Mouse (Mus musculus) v-Abl transformed pro-B cells (cell line): ENCODE measurements around the gene Gm49342.
"Not testable (repeated sequence)": the region's sequence is repeated elsewhere in the genome, so short reads cannot be mapped to it uniquely, and the experiment has no call there.

Experiments used
- in situ Hi-C, 2 experiments: fragments of 400-800 bp; cut with MboI; formaldehyde crosslinking; loops; one replicate each; pipeline ENCODE4 v1.15.1; 2025; ENCODE audit not compliant: unreplicated experiment in 2 of 2

Gm49342 gene

DNA sequence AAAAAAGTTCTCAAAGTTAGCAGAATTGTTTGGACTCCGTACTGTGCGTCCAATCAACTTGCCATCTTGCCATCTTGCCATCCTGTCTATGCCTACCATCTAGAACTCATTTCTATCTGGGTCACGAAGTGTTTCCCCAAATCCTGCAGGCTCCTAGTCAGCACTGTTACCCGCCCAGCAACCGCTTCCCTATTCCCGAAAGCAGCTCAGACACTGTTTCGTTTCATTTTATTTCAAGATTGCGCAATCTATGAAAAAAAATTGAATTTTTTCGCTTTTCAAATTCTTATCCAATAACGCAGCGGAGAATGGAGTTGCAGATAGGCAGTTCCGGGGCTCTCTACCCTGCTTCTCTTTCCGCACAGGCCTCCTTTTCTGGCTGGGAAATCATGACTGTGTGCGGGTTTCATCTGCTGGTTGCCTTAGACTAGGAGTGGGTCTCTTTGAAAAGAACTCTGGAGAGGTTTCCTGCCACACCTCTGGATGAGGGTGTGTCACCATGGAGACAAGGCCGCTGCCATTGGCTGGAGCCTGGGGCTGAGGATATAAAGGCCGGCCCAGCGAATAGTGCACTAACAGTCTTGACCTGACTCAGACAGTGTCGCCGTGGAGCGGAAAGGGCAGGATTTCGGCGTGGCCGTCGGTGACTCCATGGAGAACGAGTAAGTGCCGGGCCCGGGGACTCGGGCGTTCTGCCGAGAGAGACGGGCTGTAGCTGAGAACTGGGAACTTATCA is at the start of gene Gm49342:
TSS of gene Gm49342 (plus strand) at position 586 of the 736 bp plus-strand sequence.
- in situ Hi-C loops: no loop called here

- in situ Hi-C loops: no loop called here
Measured at GRCm38 (mm10) chr14:50895407-50895806, 48.9 kb upstream of the Gm49342 start.

DNA sequence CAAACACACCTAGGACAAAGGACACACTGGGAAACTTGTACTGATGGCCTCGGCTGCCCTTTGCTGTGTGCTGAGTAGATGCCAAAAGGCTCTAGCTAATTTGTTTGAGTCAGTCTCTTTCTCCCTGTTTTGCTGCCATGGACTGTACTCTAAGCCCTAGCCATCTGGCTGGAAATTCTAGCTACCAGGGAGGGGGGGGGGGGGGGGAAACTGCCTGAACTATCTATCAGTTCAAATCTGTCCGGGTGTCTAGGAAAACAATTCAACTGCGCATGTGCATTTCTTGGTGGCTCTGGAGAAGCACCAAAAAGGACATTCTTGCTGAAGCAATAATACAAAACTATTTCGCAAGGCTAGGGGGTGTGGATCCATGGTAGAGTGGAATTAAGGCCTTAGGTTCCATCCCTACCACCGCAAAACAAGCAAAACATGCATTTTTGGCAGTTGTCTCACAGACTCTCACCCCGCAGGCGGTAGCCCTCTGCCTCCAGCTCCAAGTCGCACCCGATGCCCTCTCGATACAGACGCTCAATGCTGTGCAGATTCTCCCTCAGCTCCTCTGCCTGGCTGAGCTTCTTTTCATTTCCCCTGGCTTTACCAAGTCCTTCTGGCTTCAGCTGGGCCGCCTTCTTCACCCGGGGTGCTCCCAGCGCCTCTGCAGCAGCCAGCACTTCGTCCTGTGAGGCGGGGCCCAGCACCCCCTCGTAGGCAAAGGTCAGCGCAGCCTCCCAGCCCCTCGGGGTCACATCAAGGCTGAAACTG is 48.2 kb upstream of the Gm49342 start:
- in situ Hi-C loops: no loop called here

DNA sequence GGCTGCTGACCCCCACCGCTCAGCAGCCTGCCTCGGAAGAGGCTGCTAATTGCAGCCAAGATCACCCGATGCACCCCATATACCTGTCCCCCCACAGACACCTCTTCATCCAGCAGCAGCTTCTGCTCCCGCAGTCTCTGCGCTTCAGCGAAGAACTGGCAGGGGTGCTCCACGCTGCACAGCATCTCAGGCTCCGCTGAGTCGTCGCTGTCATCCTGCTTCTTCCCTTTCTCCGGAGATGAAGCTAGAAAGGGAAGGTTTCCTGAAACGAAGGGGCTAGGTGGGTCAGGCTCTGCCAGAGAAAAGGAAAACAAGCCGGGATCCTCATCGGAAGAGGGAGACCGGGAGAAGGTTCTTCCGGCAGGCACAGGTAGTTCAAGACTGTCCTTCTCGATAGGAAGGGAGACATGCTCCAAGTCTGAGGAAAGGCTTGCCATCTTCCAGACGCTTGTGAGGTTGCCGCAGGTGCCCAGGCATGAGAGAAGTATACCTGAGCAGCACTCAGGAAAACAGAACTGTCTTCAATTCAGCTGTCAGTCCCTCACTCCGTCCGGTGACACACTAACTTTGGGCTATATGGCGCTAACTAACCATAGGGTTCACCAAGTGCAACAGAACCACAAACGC is 47.5 kb upstream of the Gm49342 start:
- in situ Hi-C loops: no loop called here

- in situ Hi-C loops: no loop called here
Measured at GRCm38 (mm10) chr14:50897374-50897765, 46.9 kb upstream of the Gm49342 start, which contains the start of gene Klhl33. TSS of gene Klhl33 (minus strand) at chr14:50897507.

- in situ Hi-C loops: not testable (repeated sequence)
Measured at GRCm38 (mm10) chr14:50897992-50898391, 46.3 kb upstream of the Gm49342 start.

DNA sequence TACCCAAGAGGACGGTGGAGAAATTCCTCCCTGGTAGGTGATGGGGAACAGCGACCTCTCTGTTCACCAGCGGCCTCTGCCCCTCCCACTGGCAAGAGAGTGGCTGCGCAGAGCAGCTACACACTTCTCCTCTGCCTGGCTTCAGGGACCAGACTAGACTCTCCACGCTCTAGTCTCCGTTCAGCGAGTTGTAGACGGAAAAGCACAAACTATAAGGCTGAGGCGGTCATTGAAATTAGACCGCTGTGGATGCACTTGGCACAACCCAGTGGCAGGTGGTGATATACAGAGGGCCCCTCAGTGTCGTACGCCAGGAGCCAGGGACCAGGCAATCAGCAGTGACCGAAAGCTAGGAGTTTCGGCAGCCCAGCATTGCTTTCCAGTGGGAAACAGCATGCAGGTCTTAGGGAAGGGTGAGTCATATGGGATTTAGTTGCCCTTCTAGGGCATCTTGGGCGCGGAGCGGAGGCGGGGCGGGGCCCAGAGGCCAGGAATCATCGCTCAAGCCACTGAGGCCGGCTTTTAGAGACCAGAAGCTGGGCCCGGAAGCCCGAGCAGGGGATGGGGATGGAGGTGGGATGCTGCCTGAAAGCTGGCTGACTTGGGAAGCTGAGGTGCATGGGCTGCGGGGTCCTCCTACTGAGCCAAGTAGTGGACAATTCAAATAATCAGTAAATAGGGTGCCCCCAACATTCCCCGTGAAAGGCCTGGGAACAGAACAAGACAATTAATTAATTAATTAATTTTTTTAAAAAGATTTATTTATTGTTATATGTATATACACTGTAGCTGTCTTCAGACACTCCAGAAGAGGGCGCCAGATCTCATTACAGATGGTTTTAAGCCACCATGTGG is 40.1 kb upstream of the Gm49342 start:
- in situ Hi-C loops: no loop called here

DNA sequence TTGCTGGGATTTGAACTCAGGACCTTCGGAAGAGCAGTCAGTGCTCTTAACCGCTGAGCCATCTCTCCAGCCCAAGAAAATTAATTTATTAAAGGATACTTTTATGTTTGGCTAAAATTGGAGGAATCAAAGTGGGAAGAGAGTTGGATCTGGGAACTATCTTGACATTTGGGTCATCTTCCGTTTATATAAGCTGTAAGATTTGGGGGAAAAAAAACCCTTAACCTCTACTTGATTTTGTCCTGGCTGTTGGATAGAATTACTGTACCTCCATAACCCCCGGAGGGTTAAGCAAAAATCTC is 39.5 kb upstream of the Gm49342 start:
- in situ Hi-C loops: no loop called here

GRCm38 (mm10) chr14:50905327-50905726 is 39.0 kb upstream of the Gm49342 start:
- in situ Hi-C loops: not testable (repeated sequence)

DNA sequence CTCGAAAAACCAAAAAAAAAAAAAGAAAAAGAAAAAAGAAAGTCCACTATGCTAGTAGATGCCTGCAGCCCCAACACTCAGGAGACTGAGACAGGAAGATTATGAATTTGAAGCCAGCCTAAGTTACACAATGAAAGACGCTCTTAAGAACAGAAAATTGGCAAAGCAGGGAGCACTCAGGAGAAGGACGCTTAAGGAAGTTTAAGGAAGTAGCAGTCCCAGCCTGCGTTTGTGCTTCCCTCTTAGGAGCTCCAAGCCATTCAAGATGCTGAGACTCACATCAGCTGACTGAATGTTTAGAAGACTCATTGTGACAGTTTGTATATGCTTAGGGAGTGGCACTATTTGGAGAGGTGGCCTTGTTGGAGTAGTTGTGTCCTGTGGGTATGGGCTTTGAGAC is 36.2 kb upstream of the Gm49342 start:
- in situ Hi-C loops: no loop called here

DNA sequence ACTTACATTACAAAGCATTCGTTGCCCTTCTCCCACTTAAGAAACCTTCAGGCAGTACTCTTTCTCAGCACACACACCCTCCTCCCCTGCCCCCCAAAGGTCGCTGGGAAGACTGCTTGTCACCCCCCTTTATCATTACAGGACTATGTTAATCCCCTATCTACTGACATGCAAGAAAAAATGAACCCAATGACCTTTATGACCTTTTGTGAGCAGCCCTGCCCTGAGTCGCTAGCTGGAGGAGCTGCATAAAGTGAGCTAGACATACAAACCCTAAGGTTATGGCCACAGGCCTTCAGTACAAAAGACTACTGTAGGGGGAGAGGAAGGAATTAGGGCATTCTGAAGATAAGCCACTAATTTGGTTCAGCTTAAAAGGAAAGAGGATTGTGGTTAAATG is 33.0 kb upstream of the Gm49342 start:
- in situ Hi-C loops: no loop called here

DNA sequence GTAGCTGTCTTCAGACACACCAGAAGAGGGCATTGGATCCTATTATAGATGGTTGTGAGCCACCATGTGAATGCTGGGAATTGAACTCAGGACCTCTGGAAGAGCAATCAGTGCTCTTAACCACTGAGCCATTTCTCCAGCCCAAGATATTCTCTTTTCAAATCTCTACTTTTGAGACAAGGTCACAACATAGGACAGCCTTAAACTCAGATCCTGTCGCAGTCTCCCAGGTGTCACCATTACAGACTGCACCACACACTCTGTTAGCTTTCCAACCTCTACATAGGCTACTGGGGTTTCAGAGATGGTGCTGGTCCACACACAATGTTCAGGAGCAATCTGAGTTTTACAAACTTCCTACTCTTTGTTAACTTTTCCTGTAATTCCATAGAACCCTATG is 20.9 kb upstream of the Gm49342 start:
- in situ Hi-C loops: loop anchor here (5.0 to 10.0 kb wide), 4 partner anchors 46 to 141 kb away; partner anchors contain the start of genes Ccnb1ip1 (in 1 of the 2) and Parp2 (in 1 of the 2)

DNA sequence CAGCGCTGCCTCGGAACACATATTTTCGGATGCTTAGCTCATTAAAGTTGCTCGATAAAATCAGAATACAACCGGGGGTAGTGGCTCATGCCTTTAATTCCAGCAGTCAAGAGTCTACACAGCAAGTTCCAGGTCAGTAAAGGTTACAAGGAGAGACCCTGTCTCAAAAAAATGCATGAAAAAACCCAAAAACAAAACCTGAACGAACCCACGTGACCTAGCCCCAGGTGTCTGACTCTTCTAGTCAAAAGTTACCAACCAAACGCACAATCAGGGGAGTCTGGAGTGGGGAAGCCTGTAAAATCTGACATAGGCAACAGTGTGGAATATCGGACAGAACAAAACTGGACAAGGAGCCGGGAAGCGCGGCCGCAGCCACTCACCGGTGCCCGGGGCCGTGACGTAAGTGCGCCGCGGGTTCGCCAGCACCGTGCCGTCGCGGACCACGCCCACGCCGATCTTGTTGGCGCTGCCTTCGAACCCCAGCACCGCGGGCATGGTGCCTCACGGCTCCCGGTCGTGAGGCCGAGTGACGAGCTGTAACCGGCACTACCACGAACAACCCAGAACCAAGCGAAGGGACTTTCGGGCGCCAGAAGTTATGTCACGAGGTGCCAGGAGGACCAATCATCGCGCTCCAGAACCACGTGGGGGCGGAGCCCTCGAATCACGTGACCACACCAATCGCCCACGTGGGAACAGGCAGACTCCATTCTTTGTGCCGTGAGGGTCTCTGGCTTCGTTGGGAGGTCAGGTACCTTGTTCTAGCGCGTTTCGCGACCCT is 19.8 kb upstream of the Gm49342 start, which contains the start of the genes Osgep and Apex1:
TSS of gene Osgep (minus strand) at position 613 of the 784 bp plus-strand sequence.
TSS of gene Apex1 (plus strand) at position 688 of the 784 bp plus-strand sequence.
- in situ Hi-C loops: loop anchor here (5.0 to 10.0 kb wide), 4 partner anchors 47 to 140 kb away; partner anchors contain the start of genes Ccnb1ip1 (in 1 of the 2) and Parp2 (in 1 of the 2)

- in situ Hi-C loops: loop anchor here (10.0 kb wide), 2 partner anchors 121 to 139 kb away; partner anchors contain the start of genes Ccnb1ip1 (in 1 of the 2) and Parp2 (in 1 of the 2)
Measured at GRCm38 (mm10) chr14:50925111-50925920, 19.0 kb upstream of the Gm49342 start.

- in situ Hi-C loops: loop anchor here (10.0 kb wide), 2 partner anchors 123 to 137 kb away; partner anchors contain the start of genes Ccnb1ip1 (in 1 of the 2) and Parp2 (in 1 of the 2)
Measured at GRCm38 (mm10) chr14:50927366-50927765, 17.0 kb upstream of the Gm49342 start.

DNA sequence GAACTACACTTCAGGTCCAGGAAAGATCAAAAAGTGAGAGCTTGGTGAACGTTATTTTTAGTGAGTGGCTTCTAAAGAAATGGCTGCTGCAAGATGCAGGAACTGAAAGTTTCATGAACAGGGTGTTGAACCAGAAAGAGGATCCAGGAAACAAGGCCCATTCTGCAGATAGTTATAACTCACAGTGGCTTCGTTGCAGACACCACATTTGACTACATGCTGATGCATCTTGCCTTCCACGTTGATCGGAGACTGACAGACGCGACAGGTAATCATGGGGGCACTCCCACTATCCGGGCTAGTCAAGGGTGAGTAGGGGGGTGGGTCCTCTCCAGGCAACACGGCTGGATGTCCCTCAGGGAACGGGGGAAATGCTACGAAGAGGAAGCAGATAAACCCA is 14.4 kb upstream of the Gm49342 start:
- in situ Hi-C loops: loop anchor here (10.0 kb wide), 2 partner anchors 125 to 135 kb away; partner anchors contain the start of genes Ccnb1ip1 (in 1 of the 2) and Parp2 (in 1 of the 2)

DNA sequence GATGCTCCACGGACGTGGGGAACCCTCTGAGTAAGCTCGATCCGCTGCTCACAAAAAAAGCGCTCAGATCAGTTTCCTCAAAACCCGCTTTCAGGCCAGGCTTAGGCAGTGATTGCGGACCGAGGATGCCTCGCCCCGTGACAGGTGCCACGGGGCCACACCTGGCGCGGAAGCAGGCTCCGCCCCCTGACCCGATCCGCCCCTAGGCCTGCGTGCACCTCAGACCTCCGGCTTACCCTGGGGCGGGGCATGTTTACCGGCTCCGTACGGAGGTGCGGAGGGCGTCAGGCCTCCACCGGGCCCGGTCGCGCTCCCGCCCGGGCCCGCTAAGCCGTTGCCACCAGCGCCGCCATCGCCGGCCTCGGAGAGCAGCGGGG is 14.0 kb upstream of the Gm49342 start:
- in situ Hi-C loops: no loop called here

DNA sequence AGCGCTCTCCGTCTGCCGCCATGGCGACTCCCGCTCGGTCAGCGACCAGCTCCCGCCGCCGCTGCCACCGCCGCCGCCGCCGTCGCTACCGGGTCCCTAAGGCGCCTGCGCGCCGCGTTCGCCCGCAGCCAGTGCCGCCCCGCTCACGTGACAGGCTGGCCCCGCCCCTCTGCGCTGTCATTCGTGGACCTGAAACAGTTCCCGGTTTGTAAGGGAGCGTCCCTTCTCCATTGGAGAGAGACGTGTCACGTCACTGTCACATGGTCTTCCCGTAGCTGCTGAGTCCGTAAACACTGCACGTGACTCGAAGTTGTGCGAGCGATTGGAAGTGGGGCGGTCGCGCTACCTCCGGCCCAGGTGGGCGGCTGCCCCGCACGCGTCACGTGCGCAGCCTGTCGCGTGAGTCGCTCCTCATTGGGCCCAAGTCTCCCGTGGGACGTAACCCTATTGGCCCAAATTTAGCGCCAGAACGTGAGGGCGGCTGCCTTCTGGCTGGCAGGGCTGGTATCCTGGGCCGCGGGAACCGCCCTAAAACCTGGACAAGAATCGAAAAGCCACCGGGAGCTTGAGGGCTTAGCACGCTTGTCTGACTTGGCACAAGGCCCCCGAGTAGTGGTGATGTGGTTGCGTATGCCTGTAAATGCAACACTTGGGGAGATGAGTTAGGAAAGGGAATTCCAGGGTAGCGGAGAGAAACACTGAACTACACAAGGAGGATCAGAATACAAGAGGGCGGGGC is 13.4 kb upstream of the Gm49342 start, which contains the start of the genes Pip4p1 and Pnp:
TSS of gene Pip4p1 (minus strand) at position 103 of the 739 bp plus-strand sequence.
TSS of gene Pnp (plus strand) at position 329 of the 739 bp plus-strand sequence.
- in situ Hi-C loops: no loop called here
